Mouse (Mus musculus) heart, postnatal 36 days (tissue): ENCODE measurements at regions not wholly inside any gene's neighbourhood (a gene's known extent, or its start where the extent isn't known, plus 50 kb on each side); places are given as distances from the start of the nearest gene placed in this dataset.

Experiments
- DNase-seq, 2 experiments: peaks; one replicate each; pipeline ENCODE4 v3.0.0; 2021 to 2022
- intact Hi-C: fragments of 180-260 bp; cut with DNase I; formaldehyde crosslinking; loops from one replicate; pipeline ENCODE4 v1.15.1; 2025

- DNase-seq, result no peak
- intact Hi-C loops, result no loop called here
Measured at GRCm38 (mm10) chr3:149103469-149103868, 113.1 kb upstream of the Adgrl2 start.

GRCm38 (mm10) chr3:149102846-149103245 is 112.5 kb upstream of the Adgrl2 start:
- intact Hi-C loops, result no loop called here
- DNase-seq, result no peak

GRCm38 (mm10) chr3:149101785-149102184 is 111.4 kb upstream of the Adgrl2 start:
- intact Hi-C loops, result no loop called here

GRCm38 (mm10) chr3:149098764-149099163 is 108.4 kb upstream of the Adgrl2 start:
- no peak for DNase-seq
- intact Hi-C loops, result no loop called here

More at GRCm38 (mm10) chr3:149101785-149102184, 111.4 kb upstream of the Adgrl2 start:
- DNase-seq, result no peak

GRCm38 (mm10) chr3:149097026-149097425 is 106.7 kb upstream of the Adgrl2 start:
- no peak for DNase-seq
- intact Hi-C loops, result no loop called here

- DNase-seq, result no peak
- intact Hi-C loops, result no loop called here
Measured at GRCm38 (mm10) chr3:149092649-149093048, 102.3 kb upstream of the Adgrl2 start.

- no peak for DNase-seq
- intact Hi-C loops, result no loop called here
Measured at GRCm38 (mm10) chr3:149090103-149090502, 99.7 kb upstream of the Adgrl2 start.

GRCm38 (mm10) chr3:149088621-149089128 is 98.3 kb upstream of the Adgrl2 start:
- intact Hi-C loops, result loop anchor here (5.0 kb wide), 1 partner anchor 46 kb away; no protein-coding TSS in a partner anchor

GRCm38 (mm10) chr3:149087488-149087887 is 97.1 kb upstream of the Adgrl2 start:
- intact Hi-C loops, result loop anchor here (5.0 kb wide), 1 partner anchor 45 kb away; no protein-coding TSS in a partner anchor
- no peak for DNase-seq

More at GRCm38 (mm10) chr3:149088621-149089128, 98.3 kb upstream of the Adgrl2 start:
- DNase-seq, result peak in 1 of 2 experiments; percentile 35

- intact Hi-C loops, result loop anchor here (5.0 kb wide), 1 partner anchor 44 kb away; no protein-coding TSS in a partner anchor
- DNase-seq, result no peak
Measured at GRCm38 (mm10) chr3:149086704-149087103, 96.3 kb upstream of the Adgrl2 start.

GRCm38 (mm10) chr3:149086086-149086485 is 95.7 kb upstream of the Adgrl2 start:
- intact Hi-C loops, result loop anchor here (5.0 kb wide), 1 partner anchor 44 kb away; no protein-coding TSS in a partner anchor
- DNase-seq, result no peak

- intact Hi-C loops, result loop anchor here (5.0 kb wide), 1 partner anchor 43 kb away; no protein-coding TSS in a partner anchor
- DNase-seq, result no peak
Measured at GRCm38 (mm10) chr3:149084861-149085598, 94.7 kb upstream of the Adgrl2 start.

GRCm38 (mm10) chr3:149083391-149083790 is 93.0 kb upstream of the Adgrl2 start:
- no peak for DNase-seq
- intact Hi-C loops, result no loop called here

- DNase-seq, result no peak
- intact Hi-C loops, result no loop called here
Measured at GRCm38 (mm10) chr3:149078881-149079280, 88.5 kb upstream of the Adgrl2 start.

- DNase-seq, result no peak
- intact Hi-C loops, result no loop called here
Measured at GRCm38 (mm10) chr3:149076928-149077551, 86.7 kb upstream of the Adgrl2 start.

GRCm38 (mm10) chr3:149075488-149075851 is 85.1 kb upstream of the Adgrl2 start:
- intact Hi-C loops, result no loop called here
- no peak for DNase-seq

- intact Hi-C loops, result no loop called here
- DNase-seq, result no peak
Measured at GRCm38 (mm10) chr3:149074658-149075487, 84.5 kb upstream of the Adgrl2 start.

GRCm38 (mm10) chr3:149070201-149070600 is 79.8 kb upstream of the Adgrl2 start:
- intact Hi-C loops, result no loop called here

GRCm38 (mm10) chr3:149069436-149069835 is 79.1 kb upstream of the Adgrl2 start:
- intact Hi-C loops, result no loop called here
- no peak for DNase-seq

More at GRCm38 (mm10) chr3:149070201-149070600, 79.8 kb upstream of the Adgrl2 start:
- no peak for DNase-seq

- intact Hi-C loops, result no loop called here
- DNase-seq, result no peak
Measured at GRCm38 (mm10) chr3:149068821-149069220, 78.5 kb upstream of the Adgrl2 start.

- intact Hi-C loops, result no loop called here
- DNase-seq, result no peak
Measured at GRCm38 (mm10) chr3:149067758-149068157, 77.4 kb upstream of the Adgrl2 start.
